Mouse (Mus musculus) left cerebral cortex, postnatal 25 days (tissue): ENCODE measurements around the gene Bhlha9. TPM values are rescaled to one million over a fixed set of nuclear protein-coding genes. Genes with fewer than 3 reads are reported as not detected.
"Not testable (repeated sequence)": the region's sequence is repeated elsewhere in the genome, so short reads cannot be mapped to it uniquely, and the experiment has no call there.

Experiments
- DNase-seq, 2 experiments: peaks; one replicate each; pipeline ENCODE4 v3.0.0; 2022; ENCODE audit warnings: low spot score in 2 of 2, mixed read lengths in 1 of 2
- intact Hi-C: fragments of 180-260 bp; cut with DNase I; formaldehyde crosslinking; loops from one replicate; pipeline ENCODE4 v1.15.1; 2025
- total RNA-seq, 2 experiments: library from RNA; stranded (reverse); gene quantifications; 2 replicates each; pipeline ENCODE4 v1.2.3; 2021

Gene Bhlha9
- total RNA-seq, 2 experiments from 2014 or later: 3.4 to 3.7 TPM

- intact Hi-C loops: no loop called here
Measured at GRCm38 (mm10) chr11:76659138-76659930, 12.9 kb upstream of the Bhlha9 start.

DNA sequence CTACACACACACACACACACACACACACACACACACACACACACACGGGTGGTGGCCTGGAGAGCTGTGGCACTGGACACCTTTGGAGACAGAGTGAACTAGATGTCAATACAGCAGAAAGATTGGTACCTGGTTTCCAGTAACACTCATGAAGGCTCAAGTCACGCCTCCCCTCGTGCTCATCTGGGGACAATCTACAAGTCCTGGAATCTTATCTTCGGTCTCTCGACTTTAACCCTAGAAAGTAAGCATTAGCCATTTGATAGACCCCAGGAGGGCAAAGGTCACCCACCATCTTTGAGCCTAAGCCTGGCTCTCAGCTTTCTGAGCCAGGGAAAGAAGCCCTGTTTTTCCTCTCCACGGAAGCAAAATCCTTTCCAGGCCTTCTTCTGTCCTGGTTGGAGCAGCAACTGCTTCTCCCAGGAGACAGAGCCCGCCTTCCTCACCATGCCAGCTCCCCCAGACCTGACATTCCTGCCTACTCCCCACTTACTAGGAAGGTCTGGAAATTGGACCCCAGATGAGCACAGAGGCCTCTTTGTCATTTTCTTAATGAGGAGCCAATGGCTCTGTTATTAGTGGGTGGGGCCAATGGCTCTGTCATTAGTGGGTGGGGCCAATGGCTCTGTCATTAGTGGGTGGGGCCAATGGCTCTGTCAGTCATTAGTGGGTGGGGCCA lies 10.3 kb upstream of the Bhlha9 start:
- DNase-seq: no peak
- intact Hi-C loops: no loop called here

More at GRCm38 (mm10) chr11:76659138-76659930, 12.9 kb upstream of the Bhlha9 start:
- no peak for DNase-seq

- DNase-seq: no peak
- intact Hi-C loops: no loop called here
Measured at GRCm38 (mm10) chr11:76666002-76666649, 6.1 kb upstream of the Bhlha9 start.

DNA sequence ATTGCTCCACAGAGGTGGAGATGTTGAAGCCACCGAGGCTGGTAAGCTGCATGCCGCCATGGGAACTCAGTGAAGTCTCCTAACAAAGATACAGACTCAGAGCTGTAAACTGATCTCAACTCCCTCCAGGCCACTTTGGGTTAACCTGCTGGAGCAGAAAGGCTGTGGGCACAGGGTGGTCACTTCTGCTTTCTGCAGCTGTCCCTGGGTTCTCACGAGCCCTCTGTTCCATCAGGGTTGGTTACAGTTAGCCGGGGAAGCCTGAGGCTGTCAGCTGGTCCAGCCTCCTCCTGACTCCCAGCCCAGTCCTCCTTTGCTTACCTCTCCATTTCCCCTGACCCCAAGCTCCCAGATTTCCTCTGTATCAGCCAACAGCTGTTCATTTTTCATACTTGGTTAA lies 4.5 kb upstream of the Bhlha9 start:
- no peak for DNase-seq
- intact Hi-C loops: no loop called here

DNA sequence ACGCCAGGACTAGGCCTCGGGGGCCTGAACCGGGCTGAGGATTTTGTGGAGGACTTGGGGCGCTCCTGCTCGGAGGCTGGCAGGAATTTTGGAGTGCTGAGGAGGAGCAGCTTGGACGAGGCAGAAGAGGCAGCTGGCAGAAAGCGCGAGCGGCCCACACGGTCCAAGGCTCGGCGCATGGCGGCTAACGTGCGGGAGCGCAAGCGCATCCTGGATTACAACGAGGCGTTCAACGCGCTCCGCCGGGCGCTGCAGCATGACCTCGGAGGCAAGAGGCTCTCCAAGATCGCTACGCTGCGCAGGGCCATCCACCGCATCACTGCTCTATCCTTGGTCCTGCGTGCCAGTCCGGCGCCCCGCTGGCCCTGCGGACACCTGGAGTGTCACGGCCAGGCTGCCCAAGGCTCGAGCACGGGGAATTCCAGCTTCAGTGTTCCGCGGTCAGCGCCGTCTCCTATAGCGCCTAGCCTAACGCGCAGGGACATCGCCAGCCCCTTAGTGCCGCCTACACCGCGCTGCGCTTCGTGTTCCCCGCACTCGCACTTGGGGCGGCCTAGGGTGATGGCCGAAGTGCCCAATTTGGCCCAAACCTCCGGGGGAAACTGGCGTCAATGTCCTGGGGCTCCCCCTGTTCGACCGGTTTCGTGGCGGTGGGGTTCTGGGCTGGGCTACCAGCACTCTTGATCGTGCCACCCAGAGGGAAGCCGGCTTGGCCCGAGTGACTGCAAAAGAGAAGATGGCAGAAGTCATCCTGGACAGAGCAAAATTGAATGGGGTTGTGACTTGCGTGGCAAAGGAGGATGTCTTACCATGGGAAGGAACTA lies 503 bp downstream of the Bhlha9 start:
- DNase-seq: peak; percentile 59 to 83

DNA sequence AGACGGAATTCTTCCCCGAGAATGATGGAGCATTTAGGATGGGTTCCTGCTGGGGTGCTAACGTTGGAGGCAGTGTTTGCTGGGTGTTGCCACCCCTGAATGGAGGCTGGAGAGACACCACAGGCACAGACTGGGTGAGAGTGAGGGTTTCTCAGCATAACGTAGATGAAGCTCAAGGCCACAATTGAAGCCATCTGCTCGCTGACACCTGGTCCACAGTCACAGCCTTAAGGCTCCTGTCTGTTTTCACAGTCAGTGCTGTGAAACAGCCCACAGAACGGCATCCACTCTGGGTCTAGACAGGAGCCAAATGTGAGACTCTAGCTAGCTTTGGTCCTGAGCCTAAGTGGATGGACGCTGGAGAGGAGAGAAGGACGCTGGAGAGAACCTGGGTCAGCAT lies 1.9 kb downstream of the Bhlha9 start:
- intact Hi-C loops: no loop called here
- DNase-seq: no peak

More for the DNA sequence above, 503 bp downstream of the Bhlha9 start:
- intact Hi-C loops: no loop called here

DNA sequence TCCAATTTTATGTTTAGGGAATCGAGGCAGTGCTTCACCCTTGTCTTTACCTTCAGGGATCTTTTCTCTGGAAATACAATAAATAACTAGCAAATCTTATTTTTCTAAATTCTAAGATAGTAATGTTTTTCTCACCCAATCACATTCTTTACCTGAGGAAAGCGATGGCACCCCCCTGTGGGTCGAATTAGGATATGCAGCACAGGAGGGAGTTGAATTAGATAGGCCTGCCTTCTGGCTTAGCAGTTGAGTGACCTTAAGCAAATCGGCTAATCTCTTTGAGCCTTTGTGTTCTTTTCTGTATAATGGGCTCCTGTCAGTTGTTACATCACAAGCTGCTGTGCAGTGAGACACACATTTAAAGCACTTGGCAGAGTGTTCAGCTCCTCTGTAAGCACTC lies 2.4 kb downstream of the Bhlha9 start:
- intact Hi-C loops: loop anchor here (5.0 kb wide), 1 partner anchor 73 kb away; no protein-coding TSS in a partner anchor

GRCm38 (mm10) chr11:76679508-76679907 lies 7.2 kb downstream of the Bhlha9 start, which contains the start of gene Trarg1:
Gene Trarg1, plus strand, starts transcription at chr11:76679808.
- intact Hi-C loops: loop anchor here (5.0 kb wide), 1 partner anchor 68 kb away; no protein-coding TSS in a partner anchor
- DNase-seq: not testable (repeated sequence)

More for the DNA sequence above, 2.4 kb downstream of the Bhlha9 start:
- no peak for DNase-seq

GRCm38 (mm10) chr11:76685604-76686003 lies 13.3 kb downstream of the Bhlha9 start:
- intact Hi-C loops: no loop called here
- DNase-seq: no peak

DNA sequence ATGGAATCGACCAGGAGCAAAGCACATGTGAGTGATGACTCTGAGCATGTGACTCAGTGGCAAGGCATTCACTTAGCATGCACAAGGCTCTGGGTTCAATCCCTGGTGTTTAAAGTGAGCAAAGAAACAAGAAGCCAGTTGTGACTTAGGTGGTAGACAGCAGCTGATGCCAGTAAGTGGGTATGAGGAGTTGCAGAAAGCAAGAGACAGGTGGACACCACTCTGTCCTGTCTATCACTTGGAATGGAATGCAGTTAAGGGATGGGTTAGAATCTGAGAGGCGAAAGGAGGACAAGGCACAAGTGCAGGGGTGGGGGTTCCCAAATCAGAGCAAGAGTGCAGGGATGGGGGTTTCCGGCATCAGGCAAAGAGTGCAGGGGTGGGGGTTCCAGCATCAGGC lies 19.8 kb downstream of the Bhlha9 start:
- intact Hi-C loops: no loop called here
- no peak for DNase-seq

GRCm38 (mm10) chr11:76695810-76696209 lies 23.5 kb downstream of the Bhlha9 start:
- peak; percentile 29 to 66 for DNase-seq
- intact Hi-C loops: no loop called here

- intact Hi-C loops: no loop called here
Measured at GRCm38 (mm10) chr11:76699626-76700025, 27.4 kb downstream of the Bhlha9 start.

GRCm38 (mm10) chr11:76707656-76708055 lies 35.4 kb downstream of the Bhlha9 start:
- intact Hi-C loops: no loop called here
- DNase-seq: no peak

More at GRCm38 (mm10) chr11:76699626-76700025, 27.4 kb downstream of the Bhlha9 start:
- DNase-seq: no peak

DNA sequence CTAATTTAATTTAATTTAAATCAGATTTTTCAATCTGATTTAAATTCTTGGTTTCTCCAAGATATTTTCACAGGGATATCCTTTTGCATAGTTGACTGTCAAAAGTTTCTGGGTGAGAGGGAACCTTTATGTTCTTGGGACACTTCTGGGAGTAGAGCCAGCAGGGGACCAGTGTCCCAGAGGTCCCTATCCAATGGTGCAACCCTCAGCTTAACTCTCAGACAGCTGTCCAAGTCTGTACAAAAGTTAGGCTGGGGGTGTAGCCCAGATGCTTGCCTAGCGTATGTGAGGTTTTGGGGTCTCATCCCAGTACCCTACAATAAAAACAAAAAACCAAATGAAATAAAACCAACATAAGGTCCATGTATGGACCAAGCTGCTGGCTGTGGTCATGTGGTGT lies 35.8 kb downstream of the Bhlha9 start:
- no peak for DNase-seq

DNA sequence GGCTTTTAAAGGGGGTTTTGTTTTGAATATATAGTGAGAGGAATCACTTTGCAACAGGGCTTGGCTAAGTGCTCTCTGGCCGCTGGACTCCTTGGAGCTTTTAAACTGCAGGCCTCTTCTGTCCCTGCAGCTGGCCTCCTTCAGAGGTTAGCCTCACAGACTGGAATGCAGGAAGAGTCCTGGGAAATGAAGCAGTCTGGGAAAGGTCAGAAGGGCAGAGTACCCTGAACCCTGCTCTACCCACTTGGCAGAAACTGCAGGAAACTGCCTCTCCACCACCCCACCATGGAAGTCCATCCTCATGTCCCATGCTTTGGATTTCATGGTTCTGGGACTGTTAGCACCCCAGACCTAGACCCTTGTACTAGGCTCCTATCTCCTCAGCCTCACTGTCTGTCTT lies 36.6 kb downstream of the Bhlha9 start:
- DNase-seq: no peak
- intact Hi-C loops: no loop called here

More for the DNA sequence above, 35.8 kb downstream of the Bhlha9 start:
- intact Hi-C loops: no loop called here

DNA sequence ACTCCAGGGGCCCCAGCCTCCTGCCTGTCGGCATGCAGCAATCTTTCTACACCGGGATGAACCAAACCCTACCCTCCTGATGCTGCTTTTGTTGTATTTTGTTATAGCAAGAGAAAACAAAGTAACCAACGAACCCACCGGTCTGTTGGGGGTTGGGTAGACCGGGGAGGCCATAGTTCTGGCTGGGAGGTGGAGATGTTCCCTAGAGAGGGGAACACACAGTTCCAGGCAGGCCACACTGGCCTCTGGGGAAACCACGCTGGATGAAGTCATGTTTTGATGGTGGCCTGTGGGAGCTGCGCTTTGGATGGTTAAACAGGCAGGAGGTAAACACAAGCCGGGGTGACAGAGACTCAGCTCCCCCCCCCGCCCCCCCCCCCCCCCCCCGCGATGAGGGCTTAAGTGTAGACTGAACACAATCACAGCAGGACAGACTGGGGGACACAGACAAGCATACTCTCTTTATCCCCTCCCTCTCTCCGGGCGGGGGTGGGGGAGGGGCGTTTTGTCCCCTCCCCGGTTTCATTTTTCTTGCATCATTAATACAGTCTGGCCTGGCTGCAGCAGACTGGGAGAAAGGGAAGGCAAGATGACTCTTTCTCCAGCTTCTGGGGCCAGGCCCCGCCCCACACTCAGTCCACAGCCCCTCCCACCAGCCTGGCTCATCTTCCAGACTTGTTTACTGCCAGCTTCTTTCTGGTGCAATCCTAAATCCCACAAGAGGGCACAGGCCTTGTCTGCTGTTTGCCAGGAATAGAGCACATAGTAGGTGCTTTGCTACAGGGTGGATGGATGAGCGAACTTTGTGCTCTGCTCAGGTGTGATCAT lies 37.6 kb downstream of the Bhlha9 start:
- DNase-seq: no peak
- intact Hi-C loops: no loop called here

GRCm38 (mm10) chr11:76717000-76717399 lies 44.7 kb downstream of the Bhlha9 start:
- intact Hi-C loops: no loop called here

More at GRCm38 (mm10) chr11:76717000-76717399, 44.7 kb downstream of the Bhlha9 start:
- no peak for DNase-seq
